Mouse (Mus musculus) c-Kit-negative CD71-positive TER-119-positive erythroid progenitor cells, embryonic 14.5 days (primary cell): Measurements from ENCODE around the gene Gm9922.

Experiments
- DNase-seq: peaks from one replicate; pipeline ENCODE4 v3.0.0-alpha.2; 2013; ENCODE audit warnings: low read depth, low spot score

Gm9922 gene

DNA sequence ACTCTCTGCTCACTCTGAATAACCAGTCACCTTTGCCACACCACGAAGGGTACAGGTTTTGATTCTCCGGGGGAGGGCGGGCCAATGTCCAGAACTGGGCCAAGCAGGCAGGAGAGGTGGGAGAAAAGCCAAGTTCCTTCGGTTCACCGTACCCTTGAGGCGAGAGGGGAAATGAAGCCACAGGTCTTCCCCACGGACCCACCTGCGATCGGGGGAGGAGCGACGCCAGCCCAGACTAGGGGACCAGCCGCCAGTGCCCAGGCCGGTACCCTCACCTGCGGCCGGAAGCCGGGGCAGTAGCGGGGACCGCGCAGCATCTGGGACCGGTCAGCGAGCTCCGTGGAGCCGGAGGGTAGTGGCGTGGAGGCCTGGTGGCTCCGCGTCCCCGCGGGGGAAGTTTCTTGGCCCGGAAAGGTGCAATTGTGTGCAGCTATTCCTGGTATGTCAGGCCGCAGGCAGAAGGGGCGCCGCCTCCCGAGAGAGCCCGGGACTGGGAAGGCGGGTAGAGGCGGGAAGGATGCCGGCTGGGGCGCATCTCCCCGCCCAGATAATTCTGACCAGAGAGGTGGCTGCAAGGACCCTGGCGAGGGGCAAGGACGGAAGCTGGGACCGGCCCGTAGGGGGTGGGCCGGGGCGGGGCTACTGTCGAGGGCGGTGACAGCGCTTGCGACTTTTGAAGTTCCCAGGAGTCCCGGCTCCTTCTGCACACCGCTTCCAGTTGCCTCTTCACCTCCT is at the start of gene Gm9922, which contains the start of gene Lmo7:
Gene Gm9922, minus strand, starts transcription at position 578 of the 735 bp plus-strand sequence.
Gene Lmo7, plus strand, starts transcription at position 721 of the 735 bp plus-strand sequence.
- no peak for DNase-seq

DNA sequence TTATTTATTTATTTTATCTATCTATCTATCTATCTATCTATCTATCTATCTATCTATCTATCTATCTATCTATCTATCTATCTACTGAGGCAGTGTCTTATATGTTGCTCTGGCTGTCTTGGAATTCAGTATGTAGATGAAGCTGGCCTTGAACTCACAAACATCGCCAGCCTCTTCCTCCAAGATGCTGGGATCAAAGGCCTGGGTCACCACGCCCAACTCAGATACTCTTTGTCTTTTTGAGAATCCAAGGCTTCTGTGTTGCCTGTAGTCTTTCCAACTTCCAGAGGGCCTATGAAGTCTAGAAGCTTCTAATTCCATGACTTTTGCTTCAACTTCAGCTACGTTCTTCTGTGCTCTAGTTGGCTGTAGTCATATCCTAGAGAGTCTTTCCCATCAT is 48.8 kb upstream of the Gm9922 start:
- no peak for DNase-seq

- no peak for DNase-seq
These were observed 47.5 kb upstream of the Gm9922 start for GRCm38 (mm10) chr14:101777129-101777493.

- DNase-seq: no peak
These were observed 46.9 kb upstream of the Gm9922 start for GRCm38 (mm10) chr14:101776296-101777128.

- no peak for DNase-seq
These were observed 45.0 kb upstream of the Gm9922 start for GRCm38 (mm10) chr14:101774631-101775030.

DNA sequence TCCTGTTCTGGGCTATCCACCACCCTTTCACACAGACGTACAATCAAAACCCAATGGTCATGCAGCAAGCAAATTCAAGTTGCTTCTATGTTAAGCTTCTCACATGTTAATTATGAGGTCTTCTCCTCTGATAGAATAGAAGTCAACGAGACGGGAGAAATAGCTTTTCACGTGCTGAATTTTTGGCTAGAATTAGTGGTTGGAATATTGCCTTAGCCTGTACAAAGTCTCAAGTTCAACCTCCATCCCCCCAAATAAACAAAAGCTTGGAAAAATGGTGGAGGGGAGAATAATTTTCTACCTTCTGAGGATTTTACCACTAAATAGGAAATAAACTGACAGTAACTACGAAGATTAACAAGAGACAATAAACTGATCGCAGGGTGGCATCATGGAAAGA is 42.1 kb upstream of the Gm9922 start:
- no peak for DNase-seq

DNA sequence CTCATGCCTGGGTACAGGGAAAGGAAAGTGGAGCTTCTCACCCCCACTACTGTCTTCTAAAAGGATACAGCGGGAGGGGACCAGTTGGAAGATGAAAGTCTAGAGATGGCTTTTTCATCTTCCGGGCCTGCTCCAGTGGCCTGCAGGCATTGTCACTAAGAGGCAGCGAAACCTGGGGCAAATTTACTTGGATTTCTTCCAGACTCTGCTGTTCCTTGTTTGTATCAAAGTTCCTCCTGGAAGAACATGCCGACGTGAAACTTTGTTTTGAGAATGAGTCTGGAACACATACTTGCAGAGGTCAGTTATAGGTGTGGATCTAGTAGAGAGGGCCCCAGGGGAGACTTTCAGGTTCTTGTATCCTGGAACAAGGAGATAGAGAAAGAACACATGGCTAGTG is 41.7 kb upstream of the Gm9922 start:
- no peak for DNase-seq

DNA sequence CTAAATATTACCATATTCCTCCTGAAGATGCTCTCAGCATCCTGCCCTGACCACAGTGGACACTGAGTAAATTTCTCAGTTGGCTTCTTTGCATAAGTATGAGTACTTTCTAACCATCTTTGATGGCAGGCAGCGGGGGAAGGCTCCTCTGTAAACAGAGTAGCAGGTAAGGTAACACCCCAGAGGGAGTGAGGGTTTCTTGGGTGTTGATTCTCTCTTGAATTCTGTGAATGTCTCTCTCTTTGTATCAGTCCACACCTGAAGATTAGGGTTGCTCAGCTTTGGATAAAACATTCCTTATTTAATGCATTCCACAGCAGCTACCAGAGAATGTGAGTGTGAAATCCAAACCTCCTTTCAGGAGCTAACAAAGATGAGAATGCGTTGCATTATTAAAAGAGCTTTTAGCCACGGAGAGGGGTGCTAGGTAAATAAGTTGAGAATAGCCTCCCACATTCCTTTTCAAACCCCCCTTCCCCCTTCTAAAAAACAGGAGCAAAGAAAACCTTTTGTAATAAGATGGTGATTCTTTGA is 34.2 kb upstream of the Gm9922 start:
- DNase-seq: no peak

- DNase-seq: no peak
These were observed 32.7 kb upstream of the Gm9922 start for GRCm38 (mm10) chr14:101762267-101762666.

- no peak for DNase-seq
These were observed 25.8 kb upstream of the Gm9922 start for GRCm38 (mm10) chr14:101755425-101755824.

DNA sequence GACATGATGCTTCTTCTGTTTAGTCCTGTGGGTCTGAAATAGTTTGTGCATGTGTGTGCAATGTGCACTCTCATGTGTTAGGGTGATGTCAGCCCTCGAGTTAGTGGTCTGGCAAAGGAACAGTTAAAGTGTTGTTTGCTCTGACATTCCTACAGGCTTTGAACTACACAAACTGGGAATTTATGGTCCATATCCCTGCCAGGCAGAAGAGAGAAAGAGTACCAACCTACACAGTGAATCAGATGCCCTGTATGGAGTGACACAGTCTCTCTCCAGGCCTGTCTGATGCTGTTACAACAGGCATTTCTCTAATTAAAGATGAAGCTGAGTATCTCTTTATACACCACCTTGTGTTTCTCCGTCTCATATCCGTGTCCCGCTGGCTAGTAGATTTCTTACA is 21.3 kb upstream of the Gm9922 start:
- DNase-seq: no peak

DNA sequence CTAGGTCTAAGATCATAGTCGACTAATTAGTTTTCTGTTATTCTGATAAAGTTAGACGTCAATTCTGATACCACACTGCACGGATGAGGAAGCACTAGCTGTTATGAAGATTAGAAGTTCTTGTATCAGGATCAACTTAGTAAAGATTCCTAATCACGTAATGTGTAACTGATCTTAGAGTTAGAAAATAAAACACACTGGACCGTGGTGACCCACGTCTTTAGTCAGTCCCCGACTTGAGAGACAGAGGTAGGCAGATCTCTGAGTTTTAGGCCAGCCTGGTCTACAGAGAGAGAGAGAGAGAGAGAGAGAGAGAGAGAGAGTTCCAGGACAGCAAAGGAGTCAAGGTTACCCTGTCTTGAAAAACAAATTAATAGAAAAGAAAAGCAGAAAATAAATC is 18.8 kb upstream of the Gm9922 start:
- DNase-seq: no peak

GRCm38 (mm10) chr14:101747811-101748210 is 18.2 kb upstream of the Gm9922 start:
- DNase-seq: no peak

DNA sequence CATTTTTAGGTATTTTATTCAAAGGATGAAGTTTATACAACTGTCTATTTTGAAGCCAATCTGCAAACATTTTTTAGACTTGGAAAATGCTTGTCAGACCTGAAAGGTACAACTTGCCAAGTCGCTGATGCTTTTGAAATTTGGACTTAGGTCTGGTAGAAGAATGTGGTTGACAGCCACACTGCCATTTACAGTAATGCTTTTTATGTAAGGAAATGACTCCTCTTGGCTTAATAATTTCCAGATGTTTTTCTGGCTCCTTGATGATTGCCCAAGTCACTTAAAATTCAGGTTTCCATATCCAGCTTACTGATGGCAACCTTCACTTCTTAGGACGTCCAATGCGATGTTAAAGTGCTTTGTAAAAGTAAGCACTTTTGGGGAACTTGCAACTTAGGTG is 17.0 kb upstream of the Gm9922 start:
- DNase-seq: no peak

DNA sequence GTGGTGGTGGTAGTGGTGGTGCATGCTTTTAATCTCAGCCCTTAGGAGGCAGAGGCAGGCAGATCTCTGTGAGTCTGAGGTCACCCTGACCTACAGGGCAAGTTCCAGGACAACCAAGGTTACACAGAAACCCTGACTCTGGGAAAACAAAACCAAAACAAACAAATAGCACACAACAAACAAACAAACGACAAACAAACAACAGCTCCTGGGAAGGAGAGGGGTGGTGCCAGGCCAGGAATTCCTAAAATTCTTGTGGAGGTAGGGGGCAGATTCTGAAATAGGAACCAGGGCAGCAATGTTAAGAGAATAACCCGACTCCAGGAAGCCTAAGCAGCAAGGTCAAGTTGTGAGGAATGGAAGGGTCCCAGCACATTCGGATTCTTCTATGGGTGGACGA is 7.9 kb upstream of the Gm9922 start:
- no peak for DNase-seq

DNA sequence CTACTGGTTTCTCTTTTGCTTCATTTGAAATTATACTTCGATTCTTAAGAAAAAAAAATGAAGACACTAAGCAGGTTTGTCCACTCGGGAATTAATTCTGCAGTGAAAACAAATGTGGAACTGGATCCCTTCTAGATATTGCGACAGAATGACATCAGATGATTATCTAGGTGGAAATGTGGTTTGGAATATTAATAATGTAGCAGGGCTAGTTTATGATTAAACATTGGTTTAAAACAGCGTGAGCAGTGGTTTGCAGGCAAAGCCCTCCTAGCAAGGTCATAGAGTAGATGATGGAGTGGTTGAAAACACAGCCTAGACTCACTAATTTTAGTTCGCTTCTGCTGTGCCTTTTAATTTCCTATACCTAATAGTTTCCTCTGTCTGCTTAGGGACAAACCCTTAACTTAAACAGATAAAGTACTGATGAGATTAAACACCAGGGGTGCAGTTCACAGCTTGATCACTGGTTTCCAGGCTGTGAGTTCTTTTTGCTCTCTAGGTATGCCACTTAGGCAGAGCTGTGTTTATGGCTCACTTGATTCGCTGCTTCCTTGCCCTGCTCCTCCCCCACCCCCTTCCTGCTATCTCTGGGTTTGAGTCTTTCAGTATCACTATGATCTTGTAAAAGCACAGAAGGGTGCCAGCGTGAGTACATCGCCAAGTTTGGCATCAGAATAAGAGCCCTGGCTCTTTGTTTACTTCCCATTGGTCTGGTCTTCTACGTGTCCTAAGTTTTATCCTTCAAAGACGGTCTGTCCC is 4.1 kb upstream of the Gm9922 start:
- DNase-seq: no peak

DNA sequence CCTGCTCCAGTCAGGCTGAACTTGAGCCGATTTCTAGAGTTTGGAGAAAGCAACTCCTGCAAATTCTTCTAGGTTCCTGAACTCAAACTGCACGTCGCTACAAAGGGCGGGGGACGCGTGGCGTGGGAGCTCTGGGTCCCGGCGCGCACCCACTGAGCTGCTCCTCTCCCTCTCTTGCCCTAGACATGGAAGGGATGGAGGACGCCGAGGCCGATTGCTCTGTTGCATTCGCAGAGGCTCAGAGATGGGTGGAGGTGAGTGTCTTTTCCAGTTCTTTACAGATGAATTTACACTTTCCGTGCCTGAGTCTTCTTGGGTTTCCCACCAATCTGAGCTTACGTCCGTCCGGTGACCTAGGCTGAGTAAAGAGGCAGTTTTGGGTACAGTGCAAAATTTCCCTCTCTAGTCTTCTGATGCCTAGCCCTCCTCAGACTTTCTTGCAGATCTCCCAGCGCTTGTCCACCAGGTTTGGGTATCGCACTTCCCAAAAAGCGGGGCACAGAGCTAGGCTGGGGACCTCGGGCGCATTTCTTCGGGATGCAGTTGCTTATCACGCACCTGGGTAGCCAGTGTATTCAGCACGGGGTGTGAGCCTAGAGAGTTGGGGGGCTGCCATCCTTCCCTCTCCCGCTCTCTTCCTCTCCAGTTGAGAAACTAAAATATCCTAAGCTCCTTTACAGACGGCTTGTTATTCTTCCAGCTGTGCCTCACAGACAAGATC is 518 bp upstream of the Gm9922 start:
- no peak for DNase-seq

DNA sequence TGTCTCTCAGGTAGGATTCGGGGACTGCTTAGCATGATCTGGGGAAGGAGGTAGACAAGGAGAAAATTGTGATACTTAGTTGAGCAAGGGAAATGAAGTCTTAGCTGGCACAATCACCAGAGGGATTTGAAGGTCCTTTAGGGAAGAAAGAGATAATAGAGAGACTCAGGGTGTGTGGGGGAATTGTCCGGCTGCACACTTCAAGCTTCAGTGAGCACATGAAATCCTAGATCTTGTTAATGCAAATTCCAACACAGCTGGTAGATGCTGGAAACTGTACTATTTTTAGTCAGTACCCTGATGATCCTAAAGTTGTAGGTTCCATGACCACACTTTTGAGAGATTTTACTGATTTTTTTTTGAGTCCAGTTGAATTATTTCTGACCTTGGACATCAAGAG is 15.2 kb downstream of the Gm9922 start:
- DNase-seq: no peak

- no peak for DNase-seq
These were observed 22.5 kb downstream of the Gm9922 start for GRCm38 (mm10) chr14:101707088-101707487.

GRCm38 (mm10) chr14:101704479-101704878 is 25.1 kb downstream of the Gm9922 start:
- DNase-seq: no peak

- DNase-seq: no peak
These were observed 41.2 kb downstream of the Gm9922 start for GRCm38 (mm10) chr14:101688406-101688805.
